Mouse (Mus musculus): Measurements from ENCODE around the gene Gnrhr. TPM values are rescaled to one million over a fixed set of nuclear protein-coding genes. Genes with fewer than 3 reads are reported as not detected.

Gene Gnrhr
- total and polyA plus RNA-seq, 2 experiments from 2014 or later, result not detected

DNA sequence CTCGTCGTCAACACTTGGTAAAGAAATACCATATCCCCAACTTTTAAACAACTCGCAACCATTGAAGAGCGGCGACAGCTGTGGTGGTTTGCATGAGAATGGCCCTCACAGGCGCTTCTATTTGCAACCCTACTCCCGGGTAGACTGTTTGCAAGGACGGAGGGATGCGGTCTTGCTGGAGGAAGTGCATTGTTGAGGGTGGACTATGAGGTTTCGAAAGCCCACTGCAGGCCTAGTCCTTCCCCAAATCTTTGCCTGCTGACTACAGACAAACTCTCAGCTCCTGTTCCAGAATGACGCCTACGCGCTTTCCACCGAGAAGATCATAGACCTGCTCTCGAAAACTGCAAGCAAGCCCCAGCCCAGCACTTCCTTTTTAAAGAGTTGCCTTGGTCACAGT is 7.4 kb downstream of the Gnrhr start:
- DNase-seq (no peak), ATAC-seq (no peak)
- TF ChIP-seq CTCF (IDR thresholded peaks at IDR 0.05; ENCODE audit: low read depth), result no peak
- H3K27ac ChIP-seq (ENCODE audit: low read depth, low read length), result no peak overlapping the region
- 39% methylated on average over 15 of the region's 15 CpGs for WGBS
- H3K36me3 ChIP-seq (ENCODE audit: insufficient read depth), result no peaks in the 10 kb centered on the region
- H3K4me1 ChIP-seq (ENCODE audit: insufficient read depth), result no peaks in the 10 kb centered on the region
- no peaks in the 10 kb centered on the region for H3K9me3 ChIP-seq (ENCODE audit: low read length)
- no peak overlapping the region for H3K9ac ChIP-seq
- H3K27me3 ChIP-seq (ENCODE audit: insufficient read depth, low read length), result no peaks in the 10 kb centered on the region
- H3K4me2 ChIP-seq (ENCODE audit: low read depth), result no peak overlapping the region
- no peak overlapping the region for H3K4me3 ChIP-seq (ENCODE audit: low read depth, low read length)

GRCm38 (mm10) chr5:86187441-86187840 is 10.3 kb downstream of the Gnrhr start:
- Histone ChIP-seq H3K4me2 (ENCODE audit: low read depth) (no peak overlapping the region), H3K36me3 (ENCODE audit: insufficient read depth) (no peaks in the 10 kb centered on the region), H3K9ac (no peak overlapping the region), H3K27ac (ENCODE audit: low read depth, low read length) (no peak overlapping the region), H3K4me3 (ENCODE audit: low read depth, low read length) (no peak overlapping the region), H3K27me3 (ENCODE audit: insufficient read depth, low read length) (no peaks in the 10 kb centered on the region), H3K4me1 (ENCODE audit: insufficient read depth) (no peaks in the 10 kb centered on the region), H3K9me3 (ENCODE audit: low read length) (no peaks in the 10 kb centered on the region)
- no peak for ATAC-seq
- no peak for DNase-seq
- WGBS, result 79% methylated on average over 6 of the region's 6 CpGs
- no peak for TF ChIP-seq CTCF (IDR thresholded peaks at IDR 0.05; ENCODE audit: low read depth)

DNA sequence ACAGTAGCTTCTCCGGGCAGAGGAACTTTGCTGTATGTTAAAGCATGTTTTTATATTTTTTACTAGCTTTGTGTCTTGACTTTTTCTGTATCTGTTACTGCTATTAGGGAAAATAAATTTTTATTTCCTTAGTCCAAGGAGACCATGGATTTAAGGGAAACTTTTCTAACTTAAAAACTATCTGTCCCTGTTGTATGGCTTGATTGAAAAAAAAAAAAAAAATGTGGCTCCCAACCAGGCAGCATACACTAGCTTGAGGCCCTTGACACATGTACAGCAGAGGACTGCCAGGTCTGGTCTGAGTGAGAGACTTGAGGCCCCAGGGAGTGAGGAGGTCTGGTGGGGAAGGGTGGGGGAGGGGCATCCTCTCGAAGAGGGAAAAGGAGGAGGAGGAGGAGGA is 23.9 kb downstream of the Gnrhr start:
- 49% methylated on average over 2 of the region's 2 CpGs for WGBS
- DNase-seq, result no peak
- TF ChIP-seq CTCF (IDR thresholded peaks at IDR 0.05; ENCODE audit: low read depth), result no peak
- Histone ChIP-seq H3K9ac (no peak overlapping the region), H3K36me3 (ENCODE audit: insufficient read depth) (no peaks in the 10 kb centered on the region), H3K4me3 (ENCODE audit: low read depth, low read length) (no peak overlapping the region), H3K27ac (ENCODE audit: low read depth, low read length) (no peak overlapping the region), H3K9me3 (ENCODE audit: low read length) (no peaks in the 10 kb centered on the region), H3K4me1 (ENCODE audit: insufficient read depth) (peaks cover 4% of the 10 kb centered on the region; the same call in 1 of the 2 replicates), H3K4me2 (ENCODE audit: low read depth) (no peak overlapping the region), H3K27me3 (ENCODE audit: insufficient read depth, low read length) (no peaks in the 10 kb centered on the region; the same call in 1 of the 2 replicates)
- ATAC-seq, result no peak

- Histone ChIP-seq H3K27ac (ENCODE audit: low read depth, low read length) (peak within 1 kb of the TSS; percentile 96), H3K27me3 (ENCODE audit: insufficient read depth, low read length) (no peaks in the 10 kb centered on the region; the same call in 1 of the 2 replicates), H3K36me3 (ENCODE audit: insufficient read depth) (0 out of 2 replicates have a peak, but pooled peaks cover 3% of the 10 kb centered on the region), H3K4me2 (ENCODE audit: low read depth) (peak within 1 kb of the TSS; percentile 67), H3K9me3 (ENCODE audit: low read length) (no peaks in the 10 kb centered on the region), H3K9ac (peak within 1 kb of the TSS; percentile 88), H3K4me3 (ENCODE audit: low read depth, low read length) (peak within 1 kb of the TSS; percentile 85), H3K4me1 (ENCODE audit: insufficient read depth) (peaks cover 4% of the 10 kb centered on the region; the same call in 1 of the 2 replicates)
- 1% methylated on average over 66 of the region's 67 CpGs for WGBS
- ATAC-seq (peak; percentile 99), DNase-seq (peak; percentile 99)
- no peak for TF ChIP-seq CTCF (IDR thresholded peaks at IDR 0.05; ENCODE audit: low read depth)
Observed at GRCm38 (mm10) chr5:86172449-86173161, 25.1 kb downstream of the Gnrhr start, which contains the start of gene Uba6. Gene Uba6 (minus strand): TSS chr5:86172803.

DNA sequence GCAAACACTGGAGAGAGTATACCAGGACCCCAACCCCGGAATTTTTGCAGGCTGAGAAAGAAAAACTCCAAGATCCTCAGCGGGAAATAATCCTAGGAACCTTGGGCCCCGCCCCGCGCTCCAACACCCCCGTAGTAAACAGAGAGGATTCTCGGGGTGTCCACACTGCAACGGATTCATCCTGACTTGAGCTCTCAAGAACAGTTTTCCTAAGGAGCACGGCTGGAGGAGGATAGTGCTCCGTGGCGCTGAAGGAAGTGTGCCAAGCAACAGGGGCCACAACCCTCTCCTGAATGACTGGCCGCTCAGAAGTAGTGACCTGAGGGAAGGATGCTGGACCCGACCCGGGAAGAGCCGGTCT is 25.6 kb downstream of the Gnrhr start:
- peak overlapping the region; percentile 96 for H3K27ac ChIP-seq (ENCODE audit: low read depth, low read length)
- peaks cover 4% of the 10 kb centered on the region; the same call in 1 of the 2 replicates for H3K4me1 ChIP-seq (ENCODE audit: insufficient read depth)
- peak overlapping the region; percentile 85 for H3K4me3 ChIP-seq (ENCODE audit: low read depth, low read length)
- ATAC-seq, result no peak
- peak overlapping the region; percentile 67 for H3K4me2 ChIP-seq (ENCODE audit: low read depth)
- DNase-seq, result no peak
- no peaks in the 10 kb centered on the region; the same call in 1 of the 2 replicates for H3K27me3 ChIP-seq (ENCODE audit: insufficient read depth, low read length)
- H3K9ac ChIP-seq, result peak overlapping the region; percentile 88
- 0 out of 2 replicates have a peak, but pooled peaks cover 3% of the 10 kb centered on the region for H3K36me3 ChIP-seq (ENCODE audit: insufficient read depth)
- no peaks in the 10 kb centered on the region for H3K9me3 ChIP-seq (ENCODE audit: low read length)
- WGBS, result under 1% methylated on average over 15 of the region's 15 CpGs
- no peak for TF ChIP-seq CTCF (IDR thresholded peaks at IDR 0.05; ENCODE audit: low read depth)

Other genes starting within 250 kb of the Gnrhr start
- 29.1 and 30.4 TPM in 2 replicates for gene Cenpc1, start 132.3 kb downstream of the Gnrhr start, total RNA-seq (2014; rRNA removed)
- gene Cenpc1, start 132.3 kb downstream of the Gnrhr start, polyA plus RNA-seq (2015; fragmentation: Nextera tagmentation; extraction: Ambion mirVana), result 17.6 and 22.9 TPM in 2 replicates
- gene Stap1, start 126.2 kb downstream of the Gnrhr start, total RNA-seq (2014; rRNA removed), result 0.05 TPM in 1 of 2 replicates, not detected in the other
- gene Stap1, start 126.2 kb downstream of the Gnrhr start, polyA plus RNA-seq (2015; fragmentation: Nextera tagmentation; extraction: Ambion mirVana), result 0.15 and 0.53 TPM in 2 replicates
- 16.5 and 18.7 TPM in 2 replicates for gene Uba6, start 25.1 kb downstream of the Gnrhr start, total RNA-seq (2014; rRNA removed)
- gene Uba6, start 25.1 kb downstream of the Gnrhr start, polyA plus RNA-seq (2015; fragmentation: Nextera tagmentation; extraction: Ambion mirVana), result 5.1 and 6.7 TPM in 2 replicates
- not detected in 2 replicates for gene Tmprss11c, start 91.4 kb upstream of the Gnrhr start, total RNA-seq (2014; rRNA removed)
- not detected in 2 replicates for gene Tmprss11c, start 91.4 kb upstream of the Gnrhr start, polyA plus RNA-seq (2015; fragmentation: Nextera tagmentation; extraction: Ambion mirVana)
- not detected in 2 replicates for gene Tmprss11d, start 175.5 kb upstream of the Gnrhr start, total RNA-seq (2014; rRNA removed)
- not detected in 2 replicates for gene Tmprss11d, start 175.5 kb upstream of the Gnrhr start, polyA plus RNA-seq (2015; fragmentation: Nextera tagmentation; extraction: Ambion mirVana)